Mouse (Mus musculus) embryonic facial prominence, embryonic 12.5 days (tissue): ENCODE results near the gene Arhgdib. TPM values are rescaled to one million over a fixed set of nuclear protein-coding genes. Genes with fewer than 3 reads are reported as not detected.
"Not testable (repeated sequence)": the region's sequence is repeated elsewhere in the genome, so short reads cannot be mapped to it uniquely, and the experiment has no call there.

Source experiments
- ATAC-seq: fragments of 200-750 bp; cut with Nextera tagmentation; 2 replicates; pipeline ENCODE4 v1.8.0; 2017; ENCODE audit not compliant: insufficient number of reproducible peaks, insufficient read depth, low FRiP score, low TSS enrichment
- H3K27ac ChIP-seq: fragments of 300-500 bp; sonication (generic); 2 replicates; pipeline ENCODE4 v1.5.1; 2016; ENCODE audit warnings: mild to moderate bottlenecking
- H3K27me3 ChIP-seq: fragments of 300-500 bp; sonication (generic); 2 replicates; pipeline ENCODE4 v1.6.1; 2016; ENCODE audit warnings: mild to moderate bottlenecking, moderate library complexity
- H3K36me3 ChIP-seq: fragments of 300-500 bp; sonication (generic); 2 replicates; pipeline ENCODE4 v1.6.1; 2016; ENCODE audit warnings: mild to moderate bottlenecking
- H3K4me1 ChIP-seq: fragments of 300-500 bp; sonication (generic); 2 replicates; pipeline ENCODE4 v1.6.1; 2016
- H3K4me2 ChIP-seq: fragments of 300-500 bp; sonication (generic); replicated peaks from 2 replicates; pipeline ENCODE4 v1.6.1; 2016; ENCODE audit warnings: mild to moderate bottlenecking, moderate library complexity
- H3K4me3 ChIP-seq: fragments of 300-500 bp; sonication (generic); 2 replicates; pipeline ENCODE4 v1.5.1; 2016; ENCODE audit warnings: mild to moderate bottlenecking
- H3K9ac ChIP-seq: fragments of 300-500 bp; sonication (generic); 2 replicates; pipeline ENCODE4 v1.6.1; 2016; ENCODE audit warnings: mild to moderate bottlenecking, moderate library complexity
- H3K9me3 ChIP-seq: fragments of 300-500 bp; sonication (generic); 2 replicates; pipeline ENCODE4 v1.6.1; 2016; ENCODE audit warnings: mild to moderate bottlenecking, moderate library complexity
- WGBS: fragments of 180-500 bp; shearing (Covaris S2); methylation state at CpG from one replicate; pipeline ENCODE4 v1.1.7; 2016; 5-methylcytosine and 5-hydroxymethylcytosine counted together
- polyA plus RNA-seq: library from polyadenylated mRNA; unstranded; fragments of >200 nt; fragmentation: Nextera tagmentation; extraction: Ambion mirVana; gene quantifications from 2 replicates; pipeline ENCODE4 v1.2.1, GENCODE M21; 2016

The Arhgdib gene
- polyA plus RNA-seq, 1 experiment from 2014 or later = 58.5 TPM

DNA sequence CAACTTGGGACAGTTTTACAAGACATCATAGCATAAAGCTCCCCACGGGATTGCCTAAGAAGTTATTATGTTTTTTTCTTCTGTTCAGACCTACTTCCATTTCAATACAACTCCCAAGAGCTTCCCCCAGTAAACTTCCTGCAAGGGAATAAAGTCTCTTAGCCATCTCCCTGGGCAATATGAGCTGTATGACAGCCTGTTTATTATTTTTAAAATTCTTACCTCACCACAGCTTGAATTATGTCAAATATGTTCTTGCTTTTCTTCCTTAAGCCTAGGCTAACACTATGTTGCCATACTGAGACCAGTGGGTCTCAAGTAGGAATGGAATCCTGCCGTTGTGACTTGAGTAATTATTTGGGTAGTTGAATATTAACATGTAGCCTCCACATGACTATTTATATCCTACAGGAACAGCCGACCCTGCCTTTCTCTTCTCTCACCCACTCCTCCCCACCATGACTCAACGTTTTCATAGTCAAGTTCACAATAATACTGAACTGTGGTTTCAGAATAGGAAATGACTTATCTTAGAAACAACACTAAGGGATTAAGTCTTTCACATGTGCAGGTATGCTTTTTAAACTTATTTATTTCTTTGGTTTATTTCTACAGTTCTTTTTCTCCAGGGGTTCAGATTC, 41.2 kb downstream of the Arhgdib start:
- Histone ChIP-seq H3K9ac (no peak overlapping the region), H3K4me3 (no peak overlapping the region), H3K27me3 (no peaks in the 10 kb centered on the region), H3K27ac (no peak overlapping the region), H3K4me1 (no peaks in the 10 kb centered on the region), H3K9me3 (no peaks in the 10 kb centered on the region), H3K4me2 (no peak overlapping the region), H3K36me3 (no peaks in the 10 kb centered on the region)
- WGBS = 64% methylated on average over 4 of the region's 4 CpGs
- no peak for ATAC-seq

- Histone ChIP-seq H3K4me3 (no peak overlapping the region), H3K36me3 (no peaks in the 10 kb centered on the region), H3K27ac (no peak overlapping the region), H3K27me3 (no peaks in the 10 kb centered on the region), H3K9ac (no peak overlapping the region), H3K4me2 (no peak overlapping the region), H3K4me1 (0 out of 2 replicates have a peak, but pooled peaks cover 4% of the 10 kb centered on the region), H3K9me3 (no peaks in the 10 kb centered on the region)
- no peak for ATAC-seq
- 81% methylated on average over 2 of the region's 2 CpGs for WGBS
These were observed 42.7 kb downstream of the Arhgdib start for GRCm38 (mm10) chr6:136898954-136899353.

- ATAC-seq = no peak
These were observed 43.5 kb downstream of the Arhgdib start for GRCm38 (mm10) chr6:136898222-136898621.

GRCm38 (mm10) chr6:136897789-136898188, 43.9 kb downstream of the Arhgdib start:
- no peak overlapping the region for H3K27ac ChIP-seq
- no peak for ATAC-seq
- H3K4me2 ChIP-seq = no peak overlapping the region
- H3K4me1 ChIP-seq = 0 out of 2 replicates have a peak, but pooled peaks cover 4% of the 10 kb centered on the region
- H3K36me3 ChIP-seq = no peaks in the 10 kb centered on the region
- 67% methylated on average over 4 of the region's 4 CpGs for WGBS
- H3K9me3 ChIP-seq = no peaks in the 10 kb centered on the region
- H3K4me3 ChIP-seq = no peak overlapping the region
- H3K9ac ChIP-seq = no peak overlapping the region
- H3K27me3 ChIP-seq = no peaks in the 10 kb centered on the region

More at GRCm38 (mm10) chr6:136898222-136898621, 43.5 kb downstream of the Arhgdib start:
- Histone ChIP-seq H3K4me3 (no peak overlapping the region), H3K27me3 (no peaks in the 10 kb centered on the region), H3K36me3 (no peaks in the 10 kb centered on the region), H3K9me3 (no peaks in the 10 kb centered on the region), H3K4me1 (0 out of 2 replicates have a peak, but pooled peaks cover 4% of the 10 kb centered on the region), H3K9ac (no peak overlapping the region), H3K4me2 (no peak overlapping the region), H3K27ac (no peak overlapping the region)
- 69% methylated on average over 4 of the region's 4 CpGs for WGBS

- no peak for ATAC-seq
- Histone ChIP-seq H3K4me1 (0 out of 2 replicates have a peak, but pooled peaks cover 4% of the 10 kb centered on the region), H3K9ac (no peak overlapping the region), H3K27ac (no peak overlapping the region), H3K36me3 (no peaks in the 10 kb centered on the region), H3K4me2 (no peak overlapping the region), H3K9me3 (no peaks in the 10 kb centered on the region), H3K4me3 (no peak overlapping the region), H3K27me3 (no peaks in the 10 kb centered on the region)
- 54% methylated on average over 15 of the region's 15 CpGs for WGBS
These were observed 47.0 kb downstream of the Arhgdib start for GRCm38 (mm10) chr6:136894532-136895339.

- 81% methylated on average over 2 of the region's 2 CpGs for WGBS
- no peak for ATAC-seq
- Histone ChIP-seq H3K36me3 (no peaks in the 10 kb centered on the region), H3K4me1 (0 out of 2 replicates have a peak, but pooled peaks cover 4% of the 10 kb centered on the region), H3K27me3 (no peaks in the 10 kb centered on the region), H3K27ac (no peak overlapping the region), H3K9ac (no peak overlapping the region), H3K4me3 (no peak overlapping the region), H3K9me3 (no peaks in the 10 kb centered on the region), H3K4me2 (no peak overlapping the region)
These were observed 49.7 kb downstream of the Arhgdib start for GRCm38 (mm10) chr6:136892002-136892401.

DNA sequence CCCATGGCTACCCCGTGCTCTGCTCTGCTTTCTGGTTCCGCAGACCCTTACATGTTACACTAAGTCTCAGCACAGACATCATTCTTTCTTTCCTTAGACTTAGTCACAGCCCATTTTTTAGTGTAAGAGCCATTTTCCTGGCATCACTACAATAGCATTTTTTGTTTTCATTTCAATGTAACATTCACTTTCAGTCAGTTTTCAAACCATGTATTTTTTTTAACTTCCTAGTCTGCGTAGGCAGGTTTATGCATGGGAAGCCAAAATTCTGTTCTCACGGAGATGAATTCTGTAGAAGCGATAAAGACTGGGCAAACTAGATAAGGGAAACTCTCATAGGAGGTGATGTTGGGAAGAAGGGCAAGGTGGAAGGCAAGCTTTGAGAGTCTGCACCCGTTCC, 52.1 kb downstream of the Arhgdib start:
- ATAC-seq = no peak
- Histone ChIP-seq H3K4me3 (no peak overlapping the region), H3K27me3 (no peaks in the 10 kb centered on the region), H3K9me3 (no peaks in the 10 kb centered on the region), H3K36me3 (no peaks in the 10 kb centered on the region), H3K9ac (no peak overlapping the region), H3K27ac (no peak overlapping the region), H3K4me1 (0 out of 2 replicates have a peak, but pooled peaks cover 4% of the 10 kb centered on the region), H3K4me2 (no peak overlapping the region)
- WGBS = 93% methylated on average over 6 of the region's 6 CpGs

GRCm38 (mm10) chr6:136889067-136889466, 52.6 kb downstream of the Arhgdib start:
- Histone ChIP-seq H3K27ac (no peak overlapping the region), H3K4me3 (no peak overlapping the region), H3K9me3 (no peaks in the 10 kb centered on the region), H3K27me3 (no peaks in the 10 kb centered on the region), H3K4me1 (no peaks in the 10 kb centered on the region), H3K4me2 (no peak overlapping the region), H3K9ac (no peak overlapping the region), H3K36me3 (no peaks in the 10 kb centered on the region)
- 88% methylated on average over 6 of the region's 6 CpGs for WGBS
- ATAC-seq = no peak

DNA sequence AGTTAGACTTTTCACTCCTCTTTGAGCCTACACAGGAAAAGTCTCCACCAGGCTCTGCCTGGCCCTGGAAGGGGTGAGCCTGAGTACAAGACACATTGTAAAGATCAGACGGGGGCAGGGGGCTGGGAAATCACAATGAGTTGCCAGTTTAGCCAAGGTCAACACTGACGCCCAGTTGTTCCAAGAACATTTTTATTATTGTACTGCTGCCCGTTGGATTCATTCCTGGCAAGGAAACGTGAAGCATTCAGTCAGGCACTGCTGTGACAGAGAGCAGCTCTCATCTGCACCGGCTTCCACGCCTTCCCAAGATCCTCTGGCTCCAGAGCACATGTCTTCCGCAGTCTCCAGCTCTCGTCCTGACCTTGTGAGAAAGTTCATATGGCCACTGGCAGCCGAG, 53.8 kb downstream of the Arhgdib start:
- no peaks in the 10 kb centered on the region for H3K9me3 ChIP-seq
- no peak overlapping the region for H3K27ac ChIP-seq
- no peak overlapping the region for H3K4me2 ChIP-seq
- no peaks in the 10 kb centered on the region for H3K27me3 ChIP-seq
- ATAC-seq = no peak
- no peak overlapping the region for H3K4me3 ChIP-seq
- H3K36me3 ChIP-seq = no peaks in the 10 kb centered on the region
- no peak overlapping the region for H3K9ac ChIP-seq
- WGBS = 65% methylated on average over 9 of the region's 9 CpGs
- H3K4me1 ChIP-seq = no peaks in the 10 kb centered on the region

- H3K27me3 ChIP-seq, H3K27ac ChIP-seq, H3K4me3 ChIP-seq, H3K9me3 ChIP-seq, ATAC-seq, H3K9ac ChIP-seq, H3K36me3 ChIP-seq, H3K4me2 ChIP-seq, H3K4me1 ChIP-seq: not testable (repeated sequence)
- 67% methylated on average over 1 of the region's 1 CpGs for WGBS
These were observed 56.9 kb downstream of the Arhgdib start for GRCm38 (mm10) chr6:136884766-136885165.

DNA sequence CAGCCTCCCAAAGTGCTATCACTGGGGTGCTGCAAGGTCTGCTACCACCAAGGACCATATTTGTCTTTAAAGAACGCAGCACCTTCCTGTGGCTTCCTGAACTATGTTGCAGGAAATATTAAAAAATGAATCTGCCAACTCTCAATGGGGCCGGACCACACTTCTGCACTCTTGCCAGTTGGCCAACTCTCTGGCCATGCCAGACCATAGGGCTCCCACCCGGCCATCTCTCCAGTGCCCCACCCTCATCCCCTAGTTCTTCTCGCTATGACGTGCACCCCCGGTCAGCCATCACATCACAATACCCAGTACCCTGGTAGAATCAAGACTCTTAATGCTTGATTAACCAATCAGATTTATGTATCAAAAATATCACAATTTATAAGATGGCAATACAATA, 57.7 kb downstream of the Arhgdib start:
- no peak overlapping the region for H3K9ac ChIP-seq
- no peak overlapping the region for H3K4me3 ChIP-seq
- H3K4me1 ChIP-seq = 0 out of 2 replicates have a peak, but pooled peaks cover 4% of the 10 kb centered on the region
- H3K27me3 ChIP-seq = no peaks in the 10 kb centered on the region
- H3K36me3 ChIP-seq = no peaks in the 10 kb centered on the region
- 91% methylated on average over 6 of the region's 6 CpGs for WGBS
- no peak for ATAC-seq
- H3K9me3 ChIP-seq = no peaks in the 10 kb centered on the region
- H3K27ac ChIP-seq = no peak overlapping the region
- H3K4me2 ChIP-seq = no peak overlapping the region

DNA sequence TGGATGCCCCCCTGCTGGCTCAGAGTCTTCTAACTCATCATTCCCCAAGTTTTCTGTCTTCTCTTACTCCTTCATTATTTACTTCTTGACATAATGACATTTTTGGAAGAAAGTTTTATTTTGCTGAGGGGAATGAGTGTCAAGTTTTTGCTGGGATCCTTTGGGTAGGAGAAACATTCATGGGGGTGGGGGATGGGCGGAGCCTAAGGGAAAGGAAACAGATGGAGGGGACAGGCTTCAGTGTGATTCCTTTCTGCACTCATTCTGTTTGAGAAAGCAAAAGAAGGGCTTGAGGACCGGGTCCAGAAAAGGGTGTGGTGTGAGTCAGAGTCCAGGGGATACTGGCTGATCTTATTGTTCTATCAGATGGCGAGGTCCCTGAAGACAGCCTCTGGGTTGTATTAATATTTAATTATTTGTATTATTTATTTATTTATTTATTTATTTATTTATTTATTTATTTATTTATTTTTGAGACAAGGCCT, 58.2 kb downstream of the Arhgdib start:
- H3K36me3 ChIP-seq = no peaks in the 10 kb centered on the region
- no peak overlapping the region for H3K4me3 ChIP-seq
- no peaks in the 10 kb centered on the region for H3K27me3 ChIP-seq
- no peak overlapping the region for H3K9ac ChIP-seq
- no peak for ATAC-seq
- H3K4me2 ChIP-seq = no peak overlapping the region
- 71% methylated on average over 3 of the region's 3 CpGs for WGBS
- no peaks in the 10 kb centered on the region for H3K9me3 ChIP-seq
- no peak overlapping the region for H3K27ac ChIP-seq
- H3K4me1 ChIP-seq = 0 out of 2 replicates have a peak, but pooled peaks cover 4% of the 10 kb centered on the region
